Mouse (Mus musculus): Measurements from ENCODE around the gene Myo1d.

Gene Myo1d

GRCm38 (mm10) chr11:80781535-80781934 lies 1.7 kb upstream of the Myo1d start:
- DNase-seq (ENCODE audit: low spot score), result no peak

DNA sequence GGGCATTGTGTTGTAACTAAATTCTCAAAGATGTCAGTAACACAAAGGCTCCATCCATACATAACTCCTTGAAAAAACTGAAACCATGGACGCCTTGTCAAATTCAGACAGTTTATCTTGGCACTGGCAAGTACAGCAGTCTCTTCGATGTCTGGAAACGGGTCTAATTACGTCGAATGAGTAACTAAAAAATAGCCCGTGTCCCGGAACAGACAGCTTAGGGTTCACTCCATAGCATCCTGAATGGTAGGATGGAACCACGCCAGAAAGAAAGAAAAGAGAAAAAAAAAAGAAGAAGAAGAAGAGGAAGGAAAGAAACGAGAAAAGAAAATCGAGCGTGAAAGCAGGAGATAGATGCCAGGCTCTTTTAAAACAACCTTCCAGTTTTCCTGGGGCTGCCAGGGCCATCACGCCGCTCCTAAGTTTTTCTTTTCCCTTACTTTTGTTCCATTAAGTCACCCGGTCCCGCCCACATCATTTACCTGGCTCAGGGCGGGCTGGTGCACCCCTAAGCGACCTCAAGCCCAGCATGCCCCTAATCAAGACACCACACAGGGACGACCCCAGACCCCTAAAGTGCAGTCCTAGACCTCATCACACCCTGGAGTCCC lies 804 bp downstream of the Myo1d start:
- no peak for DNase-seq (ENCODE audit: low spot score)

GRCm38 (mm10) chr11:80778157-80778556 lies 1.7 kb downstream of the Myo1d start:
- DNase-seq (ENCODE audit: low spot score), result no peak

DNA sequence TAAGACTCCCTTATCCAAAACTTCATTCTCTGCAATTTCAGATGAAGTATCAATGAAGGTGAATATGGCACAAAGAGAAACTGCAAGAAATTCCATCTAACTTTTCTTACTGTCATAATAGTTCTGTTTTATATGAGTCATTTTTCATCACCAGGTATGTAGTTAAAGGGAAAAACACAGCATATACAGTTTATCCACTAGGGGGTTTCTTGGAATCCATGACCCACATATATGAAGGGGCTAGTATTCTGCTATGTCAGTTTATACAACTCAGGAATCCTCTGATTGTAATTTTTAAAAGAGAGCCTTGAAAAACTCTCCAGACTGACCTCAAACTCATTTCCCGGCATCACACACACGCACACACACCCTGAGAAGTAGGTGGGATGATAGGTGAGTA lies 2.1 kb downstream of the Myo1d start:
- DNase-seq (ENCODE audit: low spot score), result no peak

- no peak for DNase-seq (ENCODE audit: low spot score)
Observed at GRCm38 (mm10) chr11:80775535-80775934, 4.3 kb downstream of the Myo1d start.

DNA sequence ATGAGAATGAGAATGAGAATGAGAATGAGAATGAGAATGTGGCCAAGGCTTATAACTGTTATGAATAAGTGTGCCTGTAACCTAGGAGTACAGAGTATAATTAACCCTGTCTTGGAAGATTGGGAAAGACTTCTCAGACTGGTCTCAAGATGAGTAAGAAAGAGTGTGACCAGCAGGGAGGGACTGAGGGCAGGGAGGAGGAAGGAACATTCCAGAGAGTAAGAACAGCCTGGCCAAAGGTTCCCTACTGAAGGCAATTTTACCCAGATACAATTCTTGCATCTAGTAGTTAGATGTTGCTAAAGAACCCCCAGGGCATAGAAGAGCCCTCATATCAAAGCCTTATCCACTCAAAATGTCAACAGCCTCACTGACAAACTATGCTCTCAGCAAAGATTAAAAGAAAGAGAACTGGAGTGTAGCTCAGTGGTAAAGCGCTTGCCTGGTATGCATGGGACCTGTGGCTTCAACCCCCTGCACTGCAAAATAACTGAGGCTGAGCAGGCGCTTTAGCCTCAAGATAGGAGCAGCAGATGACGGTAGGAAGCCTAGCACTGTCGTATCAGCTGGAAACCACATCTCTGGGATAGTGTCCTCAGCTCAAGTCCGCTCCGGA lies 7.1 kb downstream of the Myo1d start:
- no peak for DNase-seq (ENCODE audit: low spot score)

GRCm38 (mm10) chr11:80771596-80772250 lies 8.1 kb downstream of the Myo1d start:
- no peak for DNase-seq (ENCODE audit: low spot score)

GRCm38 (mm10) chr11:80771186-80771585 lies 8.6 kb downstream of the Myo1d start:
- DNase-seq (ENCODE audit: low spot score), result no peak

- no peak for DNase-seq (ENCODE audit: low spot score)
Observed at GRCm38 (mm10) chr11:80767320-80767617, 12.6 kb downstream of the Myo1d start.

- DNase-seq (ENCODE audit: low spot score), result no peak
Observed at GRCm38 (mm10) chr11:80766472-80767319, 13.1 kb downstream of the Myo1d start.

- no peak for DNase-seq (ENCODE audit: low spot score)
Observed at GRCm38 (mm10) chr11:80766068-80766467, 13.8 kb downstream of the Myo1d start.

- DNase-seq (ENCODE audit: low spot score), result no peak
Observed at GRCm38 (mm10) chr11:80762066-80762465, 17.8 kb downstream of the Myo1d start.

- no peak for DNase-seq (ENCODE audit: low spot score)
Observed at GRCm38 (mm10) chr11:80761285-80761974, 18.4 kb downstream of the Myo1d start.

DNA sequence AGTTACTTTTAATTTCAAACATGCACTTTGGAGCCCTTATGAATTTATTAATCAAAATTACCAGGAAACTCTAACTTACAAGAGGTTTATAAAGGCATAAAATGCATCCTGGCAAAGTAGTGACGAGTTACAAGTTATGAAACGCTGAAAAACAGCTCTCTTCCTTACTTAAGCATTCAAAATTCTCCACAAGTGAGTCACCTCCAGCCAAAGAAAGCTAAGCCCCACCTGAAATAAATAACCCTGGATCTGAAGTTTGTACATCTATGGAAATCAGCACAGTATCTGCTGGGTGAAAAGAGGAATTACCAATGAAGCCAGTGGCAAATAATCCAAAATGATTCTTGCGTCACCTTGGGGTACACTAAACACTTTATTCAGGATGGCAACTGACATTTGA lies 20.8 kb downstream of the Myo1d start:
- no peak for DNase-seq (ENCODE audit: low spot score)

- no peak for DNase-seq (ENCODE audit: low spot score)
Observed at GRCm38 (mm10) chr11:80754201-80754600, 25.6 kb downstream of the Myo1d start.

- DNase-seq (ENCODE audit: low spot score), result no peak
Observed at GRCm38 (mm10) chr11:80751168-80751567, 28.7 kb downstream of the Myo1d start.

- DNase-seq (ENCODE audit: low spot score), result no peak
Observed at GRCm38 (mm10) chr11:80749187-80749586, 30.6 kb downstream of the Myo1d start.

- no peak for DNase-seq (ENCODE audit: low spot score)
Observed at GRCm38 (mm10) chr11:80745426-80745825, 34.4 kb downstream of the Myo1d start.

GRCm38 (mm10) chr11:80743823-80744410 lies 35.9 kb downstream of the Myo1d start:
- DNase-seq (ENCODE audit: low spot score), result no peak

- no peak for DNase-seq (ENCODE audit: low spot score)
Observed at GRCm38 (mm10) chr11:80742462-80742861, 37.4 kb downstream of the Myo1d start.

DNA sequence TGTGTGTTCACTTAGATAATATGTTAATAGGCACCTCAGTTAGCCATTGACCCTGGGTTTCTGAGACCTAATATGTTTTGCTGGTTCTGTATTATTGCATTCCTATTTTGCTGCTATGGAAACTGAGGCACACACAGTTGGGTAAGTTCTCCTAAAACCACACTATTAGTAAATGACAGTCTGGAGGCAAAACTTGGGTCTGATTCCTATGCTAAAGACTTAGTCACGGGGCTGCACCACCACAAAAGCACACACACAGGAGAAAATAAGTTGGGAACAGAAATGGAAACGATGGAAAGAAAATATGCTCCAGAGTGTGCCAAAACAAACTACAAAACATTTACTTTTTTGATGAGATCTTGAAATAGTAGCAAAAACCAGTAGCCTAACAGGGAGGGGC lies 45.1 kb downstream of the Myo1d start:
- no peak for DNase-seq (ENCODE audit: low spot score)

GRCm38 (mm10) chr11:80724701-80725100 lies 55.1 kb downstream of the Myo1d start:
- DNase-seq (ENCODE audit: low spot score), result no peak
